Mouse (Mus musculus) urinary bladder, postnatal 36 days (tissue): Measurements from ENCODE around the gene Ptprr.

Source experiments
- DNase-seq, 2 experiments: peaks; one replicate each; pipeline ENCODE4 v3.0.0; 2022; ENCODE audit warnings: low spot score in 2 of 2, mixed read lengths in 1 of 2

Gene Ptprr

GRCm38 (mm10) chr10:116194409-116194808 is 176.4 kb downstream of the Ptprr start:
- no peak for DNase-seq

- no peak for DNase-seq
Observed at GRCm38 (mm10) chr10:116196596-116197415, 178.8 kb downstream of the Ptprr start.

DNA sequence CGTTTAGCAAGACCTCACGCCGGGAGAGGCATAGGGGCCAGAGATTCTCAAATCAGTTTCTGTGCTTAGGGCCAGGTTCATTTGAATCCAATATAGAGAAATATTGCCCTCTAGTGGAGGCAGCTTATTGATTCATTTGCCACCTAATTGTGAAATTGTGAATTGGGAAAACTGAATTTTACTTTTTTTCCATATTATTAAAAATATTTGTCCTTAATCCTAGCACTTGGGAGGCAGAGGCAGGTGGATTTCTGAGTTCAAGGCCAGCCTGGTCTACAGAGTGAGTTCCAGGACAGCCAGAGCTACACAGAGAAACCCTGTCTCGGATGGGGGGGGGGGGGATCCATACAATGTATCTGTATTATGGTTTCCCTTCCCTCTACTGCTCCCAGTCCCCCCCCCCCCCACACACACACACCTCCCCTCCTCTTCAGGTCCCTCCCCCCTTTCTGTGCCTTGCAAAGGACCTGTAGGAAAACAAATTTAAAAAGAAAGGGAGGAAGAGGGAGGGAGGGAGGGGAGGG is 179.5 kb downstream of the Ptprr start:
- DNase-seq = no peak

DNA sequence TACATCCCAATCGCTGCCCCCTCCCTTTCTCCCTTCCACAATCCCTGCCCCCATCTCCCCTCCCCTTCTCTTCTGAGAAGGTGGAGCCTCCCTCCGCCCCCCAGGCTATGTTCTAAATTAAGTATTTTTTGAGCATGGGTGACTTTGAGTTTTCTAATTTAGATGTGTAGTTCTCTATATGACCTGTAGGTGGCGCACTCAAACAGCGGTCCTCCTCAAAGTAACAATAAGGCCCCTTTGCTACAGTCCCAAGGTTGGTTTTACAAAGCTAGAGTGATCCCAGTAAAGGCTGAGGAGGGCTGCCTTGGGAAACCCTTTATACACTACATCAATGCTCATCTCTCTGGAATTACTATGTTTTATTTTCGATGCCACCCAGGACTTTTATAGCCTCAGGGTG is 181.0 kb downstream of the Ptprr start:
- DNase-seq = no peak

- DNase-seq = no peak
Observed at GRCm38 (mm10) chr10:116201542-116201941, 183.5 kb downstream of the Ptprr start.

- DNase-seq = no peak
Observed at GRCm38 (mm10) chr10:116205580-116206358, 187.8 kb downstream of the Ptprr start.

GRCm38 (mm10) chr10:116206449-116206848 is 188.4 kb downstream of the Ptprr start:
- DNase-seq = no peak

DNA sequence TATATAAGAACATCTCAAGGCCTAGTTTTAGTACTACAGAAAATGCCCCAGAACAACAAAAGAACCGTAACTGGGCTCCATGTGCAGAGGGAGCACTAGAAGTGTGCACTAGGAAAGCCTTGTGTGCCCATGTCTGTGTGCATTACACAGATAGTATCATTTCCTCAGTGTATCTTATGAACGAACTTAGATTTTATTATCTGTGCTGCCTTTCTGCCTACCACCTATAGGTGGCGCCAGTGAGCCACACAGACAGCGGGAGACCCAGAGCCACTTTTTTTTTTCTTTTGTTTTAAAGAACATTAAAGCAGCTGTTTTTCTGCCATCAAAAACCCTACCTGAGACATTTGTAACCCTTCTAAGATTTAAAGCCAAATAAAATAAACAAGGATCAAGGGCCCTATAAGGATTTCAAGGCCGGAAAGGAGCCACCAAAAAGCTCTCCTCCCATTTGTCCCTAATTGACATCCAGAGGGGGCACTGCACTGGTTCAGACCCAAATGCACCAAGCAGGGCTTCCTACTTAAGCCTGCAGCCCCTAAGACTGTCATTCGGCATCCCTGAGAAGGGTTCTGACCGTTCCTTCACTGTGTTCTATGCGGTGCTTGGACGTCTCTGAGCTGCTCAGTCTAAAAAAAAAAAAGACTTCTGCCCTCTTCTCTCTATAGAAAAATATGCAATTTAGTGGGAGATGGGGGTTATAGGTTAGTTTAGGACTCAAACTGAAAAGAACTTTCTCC is 190.1 kb downstream of the Ptprr start:
- DNase-seq = peak in 1 of 2 experiments; percentile 29

- DNase-seq = no peak
Observed at GRCm38 (mm10) chr10:116208727-116209115, 190.7 kb downstream of the Ptprr start.

GRCm38 (mm10) chr10:116212127-116212526 is 194.1 kb downstream of the Ptprr start:
- DNase-seq = no peak

DNA sequence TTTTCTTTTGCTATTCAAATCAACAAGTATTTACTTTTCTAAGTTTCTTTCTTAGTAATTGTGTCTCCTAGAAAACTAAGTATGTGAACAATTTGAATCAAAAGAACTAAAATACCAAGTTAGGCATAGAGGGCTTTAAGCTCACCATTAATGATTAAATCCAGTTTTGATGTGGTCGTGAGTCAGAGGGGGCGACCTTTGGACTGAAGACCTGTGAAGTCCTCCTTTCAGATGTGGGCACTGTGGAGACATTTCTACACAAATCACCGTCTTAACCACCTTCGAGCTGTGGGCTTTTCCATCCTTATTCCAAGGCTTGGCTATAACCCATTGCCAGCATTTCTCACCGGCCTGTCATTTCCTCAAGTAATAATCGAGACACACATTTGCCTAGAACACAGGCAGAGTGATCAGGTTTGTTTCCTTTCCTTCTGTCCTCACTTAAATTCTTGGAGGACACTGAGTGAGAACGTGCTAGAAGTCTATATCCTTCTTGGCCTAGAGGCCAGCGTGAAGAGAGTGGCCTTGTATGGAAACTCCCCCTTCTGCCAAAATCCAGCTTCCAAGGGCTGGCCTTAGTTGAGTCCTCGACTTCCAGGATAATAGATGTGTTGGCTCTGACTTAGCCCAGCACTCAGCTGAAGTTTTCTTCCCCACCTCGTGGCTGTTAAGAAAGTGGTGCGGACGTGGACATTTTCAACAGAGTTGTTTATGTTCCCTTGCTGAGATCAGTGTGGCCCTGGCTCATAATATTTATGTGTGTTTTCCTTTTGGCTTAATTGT is 202.5 kb downstream of the Ptprr start:
- DNase-seq = no peak

DNA sequence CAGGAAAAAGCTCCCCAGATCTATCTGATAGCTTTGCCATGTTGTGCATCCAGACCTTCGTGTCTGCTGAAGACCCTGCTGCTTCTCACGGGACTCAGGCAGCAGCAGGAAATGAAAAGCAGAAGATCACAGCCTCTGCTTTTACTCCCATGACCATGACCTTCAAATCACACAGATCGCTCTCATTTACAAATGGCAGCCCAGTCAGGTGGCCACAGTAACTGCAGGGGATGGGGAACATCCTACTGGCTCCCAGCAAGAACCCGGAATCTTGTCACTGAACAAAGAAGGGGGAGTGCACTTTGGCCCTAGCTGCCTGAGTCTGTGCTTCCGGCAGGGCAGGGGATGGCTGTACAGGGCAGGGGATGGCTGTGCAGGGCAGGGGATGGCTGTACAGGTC is 217.3 kb downstream of the Ptprr start:
- no peak for DNase-seq

- DNase-seq = no peak
Observed at GRCm38 (mm10) chr10:116242200-116242599, 224.2 kb downstream of the Ptprr start.

DNA sequence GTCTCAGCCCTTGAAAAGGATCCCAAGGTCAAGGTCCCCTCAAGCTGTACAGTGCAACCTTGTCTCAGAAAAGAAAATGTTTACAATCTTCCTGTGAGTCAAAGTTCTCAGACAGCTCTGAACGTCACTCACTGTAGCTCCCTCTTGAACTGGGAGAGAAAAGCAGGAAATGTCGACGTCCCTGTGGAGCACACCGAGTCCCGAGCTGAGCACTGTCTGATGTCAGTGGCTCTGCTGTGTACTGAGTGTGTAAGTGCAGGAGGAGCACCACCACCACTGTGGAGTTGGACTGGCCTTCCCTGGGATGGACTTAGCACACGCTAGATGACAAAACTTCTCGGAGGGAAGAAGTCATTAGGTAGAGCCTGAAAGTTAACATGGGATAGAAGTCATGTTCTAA is 225.4 kb downstream of the Ptprr start:
- no peak for DNase-seq

DNA sequence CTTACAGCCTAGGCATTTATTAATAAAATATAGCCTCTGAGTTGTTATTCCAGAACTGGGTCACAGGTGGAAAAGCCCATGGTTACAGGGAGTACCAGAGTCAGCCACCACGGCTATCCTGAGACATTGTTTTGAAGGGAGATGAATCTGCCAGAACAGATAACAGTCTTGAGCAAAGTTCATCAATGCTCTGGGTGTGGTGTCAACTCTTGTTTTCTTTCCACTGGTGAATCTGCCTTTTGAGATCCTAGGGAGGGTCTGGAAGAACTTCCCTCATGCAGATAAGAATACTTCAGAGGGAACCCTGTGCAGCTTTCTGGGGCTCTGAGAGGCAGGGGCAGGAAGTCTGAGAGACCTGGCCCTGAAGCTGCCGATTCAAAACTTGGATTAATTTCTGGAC is 227.6 kb downstream of the Ptprr start:
- no peak for DNase-seq

DNA sequence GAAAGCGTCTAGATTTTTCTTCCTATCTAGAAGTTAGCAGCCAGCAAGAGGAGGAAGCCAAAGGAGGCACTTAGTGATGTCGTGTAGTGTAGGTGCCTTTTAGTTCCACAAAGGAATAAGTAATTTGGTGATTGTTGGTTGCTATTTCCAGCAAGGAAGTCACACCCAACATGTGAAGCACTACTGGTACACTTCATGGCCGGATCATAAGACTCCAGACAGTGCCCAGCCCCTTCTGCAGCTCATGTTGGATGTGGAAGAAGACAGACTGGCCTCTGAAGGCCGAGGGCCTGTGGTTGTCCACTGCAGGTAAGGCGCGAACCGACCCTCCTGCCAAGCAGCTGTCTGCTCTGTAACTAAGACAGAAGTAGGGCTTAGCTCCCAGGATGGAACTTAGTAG is 234.7 kb downstream of the Ptprr start:
- DNase-seq = no peak

DNA sequence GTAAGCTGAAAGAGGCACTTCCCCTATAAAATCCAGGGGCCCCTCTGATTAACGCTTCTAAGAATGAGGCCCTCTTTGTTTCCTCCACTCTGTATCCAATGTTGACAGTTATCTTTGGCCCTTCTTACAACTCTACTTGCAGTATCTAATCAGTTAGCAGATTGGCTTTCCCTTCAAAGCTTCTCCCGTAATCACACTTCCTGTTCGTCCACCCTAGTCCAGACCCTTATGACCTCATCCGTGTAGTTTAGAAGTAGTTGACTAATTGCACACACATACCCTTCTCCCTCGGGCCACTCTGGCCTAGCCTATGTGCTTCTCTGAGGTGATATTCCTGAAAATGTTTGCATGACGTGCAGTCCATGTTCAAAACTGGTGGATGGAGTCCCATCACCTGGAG is 236.0 kb downstream of the Ptprr start:
- DNase-seq = no peak

GRCm38 (mm10) chr10:116259298-116259697 is 241.3 kb downstream of the Ptprr start:
- DNase-seq = no peak

DNA sequence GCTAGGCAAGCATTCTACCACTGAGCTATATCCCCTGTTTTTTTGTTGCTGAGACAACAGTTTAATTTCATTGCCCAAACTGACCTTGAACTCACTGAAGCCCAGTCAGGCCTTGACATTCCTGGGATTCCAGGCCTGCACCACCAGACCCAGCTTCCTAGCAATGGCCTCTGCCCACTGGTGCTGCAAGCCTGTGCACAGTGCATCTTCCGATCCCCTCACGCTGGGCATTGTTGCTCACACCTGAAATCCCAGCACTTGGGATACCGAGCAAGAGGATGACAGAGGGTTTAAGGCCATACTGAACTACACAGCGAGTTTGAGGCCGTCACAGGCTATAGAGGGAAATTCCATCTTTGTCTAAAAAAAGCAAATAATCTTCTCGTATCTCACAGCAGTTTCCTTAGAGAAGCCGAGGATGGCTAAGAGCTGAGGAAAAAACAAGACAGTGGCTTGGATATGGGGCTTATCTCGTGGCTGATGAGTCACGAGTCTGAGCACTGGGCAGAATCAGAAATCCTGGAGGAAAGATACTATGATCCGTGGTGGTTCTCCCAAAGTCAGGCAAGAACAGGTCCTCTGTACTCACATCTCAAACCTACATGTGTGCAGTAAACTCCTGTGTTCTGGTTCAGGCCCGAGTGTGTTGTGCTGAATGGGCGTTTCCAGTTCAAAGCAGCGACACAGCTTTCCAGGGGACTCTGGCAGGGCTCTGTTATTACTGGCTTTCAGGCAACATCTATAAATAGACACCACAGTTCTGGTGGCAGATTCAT is 242.8 kb downstream of the Ptprr start:
- no peak for DNase-seq

- no peak for DNase-seq
Observed at GRCm38 (mm10) chr10:116261559-116261958, 243.5 kb downstream of the Ptprr start.

DNA sequence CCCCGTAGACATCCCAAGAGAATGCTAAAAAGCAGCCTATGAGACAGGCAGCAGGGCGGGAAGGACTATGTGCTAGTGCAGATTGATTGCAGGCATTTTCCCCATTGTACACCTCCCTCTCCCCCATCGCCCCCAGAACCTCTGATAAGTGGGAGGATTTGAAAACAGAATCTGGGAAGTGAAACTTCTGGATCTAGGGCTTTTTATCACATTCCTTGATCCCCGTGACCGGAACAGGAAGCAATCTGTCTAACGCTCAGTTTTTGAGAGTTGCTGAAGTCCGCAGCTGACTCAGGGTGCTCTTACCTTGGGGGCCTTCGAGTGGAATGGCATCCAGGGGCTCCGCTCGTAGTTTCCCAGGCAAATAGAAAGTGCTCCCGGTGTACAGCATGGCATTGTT is 246.5 kb downstream of the Ptprr start:
- DNase-seq = no peak
